Mouse (Mus musculus): ENCODE results near the gene Pkn1. TPM values are rescaled to one million over a fixed set of nuclear protein-coding genes. Genes with fewer than 3 reads are reported as not detected.
A peak's percentile ranks its signal among the peaks of the same experiment; 100 is the strongest.

Pkn1 gene
- polyA plus RNA-seq, 1 experiment from 2014 or later, result 37.1 TPM

- ATAC-seq (ENCODE audit: low FRiP score), result peak; percentile 57
- WGBS, result 27% methylated on average over 80 of the region's 80 CpGs
Measured at GRCm38 (mm10) chr8:83668010-83668916, 30.7 kb downstream of the Pkn1 start.

GRCm38 (mm10) chr8:83667526-83667925 lies 31.5 kb downstream of the Pkn1 start:
- no peaks in the 10 kb centered on the region for H3K9me3 ChIP-seq
- no peak for ATAC-seq (ENCODE audit: low FRiP score)
- 86% methylated on average over 10 of the region's 10 CpGs for WGBS
- no peak overlapping the region for H3K27ac ChIP-seq
- peaks cover 49% of the 10 kb centered on the region for H3K36me3 ChIP-seq (replicated peaks)
- peaks cover 28% of the 10 kb centered on the region for H3K4me1 ChIP-seq
- H3K9ac ChIP-seq, result 0 out of 2 replicates have a peak overlapping the region, but pooled peaks have one; percentile 61
- peaks cover 12% of the 10 kb centered on the region for H3K27me3 ChIP-seq
- H3K4me2 ChIP-seq, result peak overlapping the region; percentile 70
- H3K4me3 ChIP-seq (replicated peaks), result no peak overlapping the region; the same call in 1 of the 2 replicates

More at GRCm38 (mm10) chr8:83668010-83668916, 30.7 kb downstream of the Pkn1 start:
- Histone ChIP-seq H3K27ac (no peak overlapping the region), H3K9ac (peak overlapping the region; percentile 61), H3K4me2 (peak overlapping the region; percentile 70), H3K4me1 (peaks cover 24% of the 10 kb centered on the region), H3K4me3 (replicated peaks) (peak overlapping the region; percentile 39), H3K36me3 (replicated peaks) (peaks cover 49% of the 10 kb centered on the region), H3K27me3 (peaks cover 12% of the 10 kb centered on the region), H3K9me3 (no peaks in the 10 kb centered on the region)

- H3K4me3 ChIP-seq (replicated peaks), result no peak overlapping the region
- WGBS, result 90% methylated on average over 3 of the region's 3 CpGs
- H3K9me3 ChIP-seq, result no peaks in the 10 kb centered on the region
- no peak overlapping the region for H3K27ac ChIP-seq
- peaks cover 12% of the 10 kb centered on the region for H3K27me3 ChIP-seq
- H3K36me3 ChIP-seq (replicated peaks), result peaks cover 43% of the 10 kb centered on the region
- no peak overlapping the region for H3K9ac ChIP-seq
- no peak overlapping the region for H3K4me2 ChIP-seq
- peaks cover 34% of the 10 kb centered on the region for H3K4me1 ChIP-seq
- no peak for ATAC-seq (ENCODE audit: low FRiP score)
Measured at GRCm38 (mm10) chr8:83666866-83667234, 32.1 kb downstream of the Pkn1 start.

GRCm38 (mm10) chr8:83665969-83666865 lies 32.8 kb downstream of the Pkn1 start, which contains the start of gene Ptger1:
Ptger1 (plus strand) TSS chr8:83666678.
- no peak for ATAC-seq (ENCODE audit: low FRiP score)
- Histone ChIP-seq H3K9me3 (no peaks in the 10 kb centered on the region), H3K36me3 (replicated peaks) (peaks cover 36% of the 10 kb centered on the region), H3K4me3 (replicated peaks) (no peak within 1 kb of the TSS), H3K9ac (no peak within 1 kb of the TSS), H3K4me1 (peaks cover 41% of the 10 kb centered on the region), H3K27me3 (peaks cover 12% of the 10 kb centered on the region), H3K27ac (0 out of 2 replicates have a peak within 1 kb of the TSS, but pooled peaks have one; percentile 31), H3K4me2 (no peak within 1 kb of the TSS)
- WGBS, result 47% methylated on average over 14 of the region's 14 CpGs

GRCm38 (mm10) chr8:83664931-83665625 lies 33.9 kb downstream of the Pkn1 start:
- Histone ChIP-seq H3K4me2 (no peak overlapping the region), H3K9me3 (no peaks in the 10 kb centered on the region), H3K36me3 (replicated peaks) (peaks cover 25% of the 10 kb centered on the region), H3K9ac (no peak overlapping the region), H3K27me3 (peaks cover 12% of the 10 kb centered on the region), H3K27ac (0 out of 2 replicates have a peak overlapping the region, but pooled peaks have one; percentile 25), H3K4me3 (replicated peaks) (no peak overlapping the region), H3K4me1 (peaks cover 52% of the 10 kb centered on the region)
- 34% methylated on average over 2 of the region's 2 CpGs for WGBS
- no peak for ATAC-seq (ENCODE audit: low FRiP score)

GRCm38 (mm10) chr8:83664096-83664495 lies 34.9 kb downstream of the Pkn1 start:
- Histone ChIP-seq H3K4me1 (peaks cover 56% of the 10 kb centered on the region), H3K4me2 (no peak overlapping the region), H3K9me3 (no peaks in the 10 kb centered on the region), H3K9ac (no peak overlapping the region), H3K27ac (no peak overlapping the region), H3K36me3 (replicated peaks) (peaks cover 21% of the 10 kb centered on the region), H3K4me3 (replicated peaks) (no peak overlapping the region), H3K27me3 (peaks cover 12% of the 10 kb centered on the region)
- WGBS, result 90% methylated on average over 13 of the region's 13 CpGs
- no peak for ATAC-seq (ENCODE audit: low FRiP score)

DNA sequence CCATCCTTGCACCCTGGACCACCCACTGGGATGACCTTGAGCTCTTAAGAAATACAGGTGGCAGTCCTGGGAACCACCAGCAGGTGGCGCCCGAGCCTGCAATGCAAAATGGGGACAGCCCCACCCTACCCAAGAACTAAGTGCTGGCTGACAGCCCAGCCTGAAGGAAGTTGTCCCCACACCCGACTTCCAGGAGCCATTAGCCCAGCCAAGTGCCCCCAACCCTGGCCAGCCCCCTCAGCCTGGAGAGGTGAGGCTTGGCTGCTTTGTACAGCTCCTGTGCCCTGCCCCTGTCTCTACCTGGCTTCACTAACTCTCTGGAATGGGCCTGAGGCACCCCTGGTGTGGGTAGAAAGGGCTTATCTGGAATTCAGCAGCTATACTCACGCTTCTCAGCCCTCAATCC lies 36.6 kb downstream of the Pkn1 start:
- ATAC-seq (ENCODE audit: low FRiP score), result peak; percentile 44; the same call in 1 of the 2 replicates
- peaks cover 28% of the 10 kb centered on the region for H3K36me3 ChIP-seq (replicated peaks)
- 13% methylated on average over 4 of the region's 4 CpGs for WGBS

GRCm38 (mm10) chr8:83660995-83661680 lies 37.8 kb downstream of the Pkn1 start:
- Histone ChIP-seq H3K4me2 (peak overlapping the region; percentile 29), H3K27me3 (no peaks in the 10 kb centered on the region), H3K4me1 (peaks cover 36% of the 10 kb centered on the region), H3K9ac (peak overlapping the region; percentile 33; the same call in 1 of the 2 replicates), H3K9me3 (no peaks in the 10 kb centered on the region), H3K4me3 (replicated peaks) (no peak overlapping the region), H3K27ac (0 out of 2 replicates have a peak overlapping the region, but pooled peaks have one; percentile 0), H3K36me3 (replicated peaks) (peaks cover 32% of the 10 kb centered on the region)
- ATAC-seq (ENCODE audit: low FRiP score), result 0 out of 2 replicates have a peak, but pooled peaks have one; percentile 8
- 19% methylated on average over 22 of the region's 22 CpGs for WGBS

More for the DNA sequence above, 36.6 kb downstream of the Pkn1 start:
- H3K4me2 ChIP-seq, result no peak overlapping the region
- H3K27me3 ChIP-seq, result peaks cover 2% of the 10 kb centered on the region; the same call in 1 of the 2 replicates
- no peaks in the 10 kb centered on the region for H3K9me3 ChIP-seq
- H3K9ac ChIP-seq, result no peak overlapping the region
- no peak overlapping the region for H3K4me3 ChIP-seq (replicated peaks)
- H3K4me1 ChIP-seq, result peaks cover 45% of the 10 kb centered on the region
- 0 out of 2 replicates have a peak overlapping the region, but pooled peaks have one; percentile 33 for H3K27ac ChIP-seq

DNA sequence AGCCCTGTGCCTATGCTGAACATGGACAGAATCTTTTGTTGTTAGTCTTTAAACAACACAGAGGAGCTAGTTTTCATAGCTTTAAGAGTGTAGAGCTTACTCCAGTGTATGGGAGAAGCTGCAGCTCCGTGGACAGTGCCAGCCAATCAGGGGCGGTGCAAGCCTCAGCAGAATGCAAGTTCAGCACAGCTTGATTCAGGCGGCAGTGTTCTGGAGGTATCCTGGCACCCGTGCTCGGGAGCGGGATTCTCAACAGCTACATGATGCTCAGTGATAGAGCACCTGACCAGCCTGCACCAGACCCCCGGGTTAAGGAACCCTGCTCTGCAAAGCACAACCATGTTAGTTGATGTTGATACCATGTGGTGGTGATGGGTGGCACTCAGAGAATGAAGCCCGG lies 38.4 kb downstream of the Pkn1 start:
- peak; percentile 24; the same call in 1 of the 2 replicates for ATAC-seq (ENCODE audit: low FRiP score)
- H3K4me1 ChIP-seq, result peaks cover 36% of the 10 kb centered on the region
- H3K4me2 ChIP-seq, result peak overlapping the region; percentile 29
- no peaks in the 10 kb centered on the region for H3K27me3 ChIP-seq
- H3K9me3 ChIP-seq, result no peaks in the 10 kb centered on the region
- peaks cover 36% of the 10 kb centered on the region for H3K36me3 ChIP-seq (replicated peaks)
- peak overlapping the region; percentile 33; the same call in 1 of the 2 replicates for H3K9ac ChIP-seq
- H3K4me3 ChIP-seq (replicated peaks), result no peak overlapping the region
- 0 out of 2 replicates have a peak overlapping the region, but pooled peaks have one; percentile 0 for H3K27ac ChIP-seq
- WGBS, result 12% methylated on average over 8 of the region's 8 CpGs

- Histone ChIP-seq H3K27ac (no peak overlapping the region), H3K4me2 (no peak overlapping the region), H3K4me3 (replicated peaks) (no peak overlapping the region), H3K9ac (no peak overlapping the region), H3K9me3 (no peaks in the 10 kb centered on the region), H3K4me1 (peaks cover 45% of the 10 kb centered on the region), H3K27me3 (no peaks in the 10 kb centered on the region), H3K36me3 (replicated peaks) (peaks cover 22% of the 10 kb centered on the region)
- ATAC-seq (ENCODE audit: low FRiP score), result no peak
- 81% methylated on average over 13 of the region's 13 CpGs for WGBS
Measured at GRCm38 (mm10) chr8:83656484-83657246, 42.3 kb downstream of the Pkn1 start.

Measured in forebrain, embryonic 12.5 days (tissue).